Mouse (Mus musculus) E14TG2a.4 (cell line): ENCODE measurements around the gene Plekhj1.

Source experiments
- CTCF ChIP-seq: conservative IDR thresholded peaks from 2 replicates; pipeline ENCODE4 v1.5.1; 2014; ENCODE audit warnings: low read length
- NANOG ChIP-seq: IDR thresholded peaks from 2 replicates; pipeline ENCODE4 v1.6.1; 2014; ENCODE audit warnings: borderline replicate concordance, low read length, mixed read lengths
- POU5F1 ChIP-seq: IDR thresholded peaks from 2 replicates; pipeline ENCODE4 v1.6.1; 2014; ENCODE audit warnings: low read length, borderline replicate concordance

- TF ChIP-seq CTCF (no peak), POU5F1 (no peak), NANOG (no peak)
Measured at GRCm38 (mm10) chr10:80784871-80785270, 13.6 kb downstream of the Plekhj1 start.
